Mouse (Mus musculus) heart, adult 10 weeks (tissue): ENCODE results near the gene Gm49396. TPM values are rescaled to one million over a fixed set of nuclear protein-coding genes. Genes with fewer than 3 reads are reported as not detected.

Experiments
- polyA plus RNA-seq: library from polyadenylated mRNA; stranded (reverse); fragments of 350-450 nt; fragmentation: Illumina TruSeq; extraction: RNeasy Lipid Tissue Mini Kit (QIAGEN cat#74804); gene quantifications from one replicate; pipeline ENCODE4 v1.2.3, GENCODE M21; 2014; ENCODE audit warnings: low read depth, low replicate concordance

Gm49396 gene
- polyA plus RNA-seq: 8.0 TPM

DNA sequence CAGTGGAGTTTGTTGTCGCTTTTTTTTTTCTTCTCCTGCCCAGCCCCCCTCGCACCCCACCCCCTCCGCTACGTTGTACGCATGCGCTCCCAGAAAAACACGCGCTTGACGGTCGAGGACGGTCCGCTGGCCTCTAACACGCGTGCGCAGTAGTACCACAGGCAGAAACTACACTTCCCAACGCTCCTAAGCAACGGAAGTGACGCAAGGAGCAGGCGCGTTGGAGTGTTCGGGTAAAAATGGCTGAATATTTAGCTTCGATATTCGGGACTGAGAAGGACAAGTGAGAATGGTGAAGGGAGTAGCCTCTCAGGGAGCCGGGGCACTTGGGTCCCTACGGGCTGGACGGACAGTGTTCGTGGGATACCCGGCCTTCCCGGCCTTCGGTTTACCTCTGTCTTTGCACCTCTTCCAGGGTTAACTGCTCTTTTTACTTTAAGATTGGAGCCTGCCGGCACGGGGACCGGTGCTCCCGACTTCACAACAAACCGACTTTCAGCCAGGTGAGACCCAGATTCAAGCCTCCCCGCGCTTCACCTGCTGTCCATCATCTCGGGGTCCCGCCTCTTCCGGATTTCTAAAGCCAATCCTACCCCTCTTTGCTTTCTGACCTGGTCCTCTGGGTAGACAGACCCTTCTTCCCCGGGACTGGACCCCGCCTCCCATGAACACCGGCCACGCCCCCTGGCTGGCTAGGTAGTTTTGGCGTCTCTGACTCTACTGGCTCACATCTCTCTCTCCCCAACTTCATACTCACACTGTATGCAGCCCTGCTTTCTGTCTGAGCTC, at the start of gene Gm49396, which contains the start of the genes U2af1l4 and Psenen:
Gm49396 (plus strand) TSS at position 228 of the 789 bp plus-strand sequence.
U2af1l4 (plus strand) TSS at position 185 of the 789 bp plus-strand sequence.
Psenen (minus strand) TSS at position 511 of the 789 bp plus-strand sequence.

DNA sequence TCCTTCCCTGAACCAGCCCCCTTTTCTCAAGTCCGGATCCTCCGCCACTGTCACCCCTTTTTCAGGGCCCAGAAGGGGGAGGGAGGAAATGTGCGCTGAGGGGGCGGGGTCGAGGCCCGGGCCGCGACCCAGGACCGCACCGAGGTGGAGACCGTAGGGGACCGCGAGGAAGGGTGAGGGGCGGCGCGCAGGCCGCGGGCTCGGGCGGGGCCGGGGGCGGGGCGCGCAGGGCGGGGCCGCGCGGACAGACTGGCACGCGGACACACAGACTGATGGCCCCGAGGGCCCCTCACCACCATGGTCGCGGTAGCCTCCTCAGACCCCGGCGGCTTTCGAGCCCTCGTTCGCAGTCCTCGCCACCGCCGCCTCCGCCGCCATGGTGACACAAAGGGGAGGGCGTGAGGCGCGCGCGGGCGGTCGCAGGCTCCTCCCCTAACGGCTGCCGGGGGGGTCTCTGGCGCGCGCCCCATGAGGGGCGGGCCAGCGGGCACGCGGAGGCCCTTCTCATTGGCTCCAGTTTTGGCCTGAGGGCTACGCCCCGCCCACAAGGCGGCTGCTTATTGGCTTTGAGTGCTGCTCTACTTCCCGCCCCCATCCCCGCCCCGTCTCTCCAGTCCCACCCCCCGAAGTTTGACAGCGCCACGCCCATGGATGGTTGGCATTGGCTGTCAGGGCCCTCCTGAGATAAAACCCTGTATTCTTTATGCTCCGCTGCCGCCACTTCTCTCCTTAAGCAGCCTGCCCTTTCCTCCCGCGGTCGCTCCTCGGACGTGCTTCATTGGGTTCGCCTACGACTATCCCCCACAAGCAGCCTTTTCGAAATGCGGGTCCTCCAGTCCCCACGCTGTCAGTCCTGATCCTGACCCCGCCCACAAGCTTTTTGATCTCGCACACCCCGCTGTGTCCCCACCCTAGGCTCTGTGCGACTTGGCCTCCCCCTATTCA, 28.2 kb upstream of the Gm49396 start, which contains the start of gene Arhgap33:
Arhgap33 (minus strand) TSS at position 428 of the 945 bp plus-strand sequence.

DNA sequence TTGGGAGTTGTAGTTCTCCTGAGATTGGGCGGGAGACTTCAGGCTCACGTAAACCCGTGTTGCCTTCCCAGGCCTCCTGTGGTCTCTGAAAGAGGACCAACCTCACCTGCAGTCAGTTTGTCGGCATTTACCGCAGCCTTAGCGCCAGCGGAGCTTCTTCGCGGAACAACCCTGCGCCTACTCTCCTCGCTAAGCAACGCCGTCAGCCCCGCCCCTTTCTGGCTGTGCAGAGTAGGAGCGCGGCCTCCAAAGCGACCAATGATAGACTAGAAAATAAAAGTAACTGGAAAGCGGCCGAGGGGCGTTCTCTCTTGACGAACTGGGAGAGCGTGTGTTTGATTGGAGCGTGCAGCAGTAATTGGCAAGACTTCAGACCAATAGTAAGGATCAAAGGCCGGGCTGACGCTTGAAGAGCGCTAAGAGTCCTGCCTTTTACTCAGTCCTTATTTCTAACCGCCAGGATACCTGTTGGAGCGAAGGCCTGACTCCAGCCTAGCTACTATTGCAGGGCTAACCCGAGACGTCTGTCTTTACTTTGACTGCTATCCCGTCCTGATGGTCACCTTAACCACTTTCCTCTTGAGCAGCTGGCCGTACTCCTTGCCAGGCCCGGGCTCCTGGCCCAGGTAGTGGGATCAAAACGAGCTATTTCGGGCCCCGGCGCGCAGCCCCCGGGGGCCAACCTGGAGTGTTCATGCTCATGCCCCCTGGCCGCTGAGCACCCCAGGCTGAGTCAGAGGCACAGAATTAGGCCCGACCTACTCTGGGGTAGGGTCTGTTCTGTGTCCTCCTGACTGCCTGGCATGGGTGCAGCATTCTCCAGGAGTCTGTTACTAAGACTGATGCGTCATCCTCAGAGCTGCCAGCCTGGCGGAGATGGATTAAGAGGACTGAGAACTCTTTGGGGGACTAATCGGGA, 10.8 kb upstream of the Gm49396 start, which contains the start of the genes Hspb6 and Proser3:
Hspb6 (plus strand) TSS at position 77 of the 919 bp plus-strand sequence.
Proser3 (minus strand) TSS at position 198 of the 919 bp plus-strand sequence.

DNA sequence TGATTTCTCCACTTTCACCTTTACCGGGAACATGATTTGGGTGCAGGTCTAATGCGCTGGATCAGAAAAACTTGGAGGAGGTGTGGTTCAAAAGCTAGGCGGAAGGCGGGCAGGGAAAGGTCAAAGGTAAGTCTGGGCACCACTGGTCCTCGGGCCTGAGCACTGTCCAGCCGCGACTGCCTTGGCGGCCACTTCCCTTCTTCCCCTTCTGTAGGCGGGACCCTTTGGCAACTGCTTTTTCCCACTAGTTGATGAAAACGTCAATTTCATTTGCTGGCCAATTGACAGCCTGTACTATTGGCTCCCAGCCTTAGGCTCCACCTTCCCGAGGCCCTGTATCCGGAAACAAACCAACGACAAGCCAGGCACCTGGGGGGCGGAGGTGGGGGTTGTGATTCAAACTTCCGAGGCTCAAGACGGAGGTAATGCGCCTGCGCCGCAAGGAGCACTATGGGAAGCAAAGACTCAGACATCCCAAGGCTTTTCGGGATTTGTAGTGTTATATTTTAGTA, 3.6 kb upstream of the Gm49396 start, which contains the start of gene Lin37:
Lin37 (minus strand) TSS at position 396 of the 512 bp plus-strand sequence.

DNA sequence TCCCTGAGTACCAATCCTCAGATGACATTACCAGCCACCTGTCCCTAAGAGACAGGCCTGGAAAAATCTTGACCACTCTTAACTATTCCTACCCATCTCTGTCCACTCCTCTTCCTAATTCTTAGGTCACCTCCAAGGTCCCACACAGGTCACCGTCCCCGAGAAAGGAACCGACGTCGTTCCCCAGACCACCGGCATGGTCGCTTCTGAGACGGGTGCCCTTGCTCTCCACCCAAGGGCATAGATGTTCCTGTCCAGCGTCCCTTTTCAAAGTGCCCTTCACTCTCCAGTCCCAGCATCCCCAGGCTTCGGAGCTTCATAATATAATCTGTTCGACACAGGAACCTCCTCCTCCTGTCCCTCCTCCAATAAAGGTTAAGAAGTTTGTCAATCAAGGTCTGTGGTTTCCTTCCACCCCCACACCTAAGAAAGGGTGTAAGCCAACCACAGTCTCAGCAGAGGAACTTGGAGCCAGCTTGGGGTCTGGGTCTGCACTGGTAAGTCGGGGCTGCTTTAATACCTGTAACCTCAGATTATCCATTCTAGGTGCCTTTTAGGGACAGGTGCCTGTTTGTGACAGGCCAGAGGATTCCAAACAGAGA, 1.9 kb downstream of the Gm49396 start, which contains the start of gene Igflr1:
Igflr1 (plus strand) TSS at position 458 of the 602 bp plus-strand sequence.

DNA sequence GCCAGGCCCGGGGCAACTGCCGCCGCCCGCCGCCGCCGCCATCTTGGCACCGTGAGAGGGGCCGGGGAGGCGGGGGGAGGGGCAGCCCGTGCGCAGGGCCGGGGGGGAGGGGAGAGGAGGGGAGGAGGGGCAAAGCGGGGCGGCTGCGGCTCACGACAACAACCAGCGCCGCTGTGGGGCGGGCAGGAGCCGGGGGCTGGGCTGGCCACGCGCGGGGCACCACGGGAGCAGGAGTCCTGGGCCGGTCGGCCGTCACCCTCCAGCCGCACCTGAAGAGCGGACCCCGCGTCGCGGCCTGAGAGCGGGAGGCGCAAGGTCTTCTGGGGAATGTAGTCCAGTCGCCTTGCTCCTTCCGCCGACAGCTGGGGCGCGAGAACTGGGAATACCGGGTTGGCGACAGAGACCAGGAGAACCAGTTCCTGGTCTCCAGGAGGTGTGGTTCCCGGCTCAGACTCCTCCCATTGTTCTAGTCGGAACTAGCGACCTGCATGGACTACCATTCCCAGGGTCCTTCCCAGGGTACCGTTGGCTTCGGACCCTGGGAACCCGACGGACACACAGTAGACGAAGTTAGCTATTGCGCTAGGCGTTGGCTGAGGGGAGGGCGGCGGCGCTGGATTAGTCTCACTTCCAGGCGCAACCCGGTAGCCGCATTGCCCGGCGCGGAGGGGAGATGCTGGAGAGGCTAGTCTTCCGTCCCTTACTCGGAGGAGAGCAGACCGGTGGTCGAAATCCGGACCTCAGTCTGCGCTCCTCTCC, 25.7 kb downstream of the Gm49396 start, which contains the start of gene Kmt2b:
Kmt2b (minus strand) TSS at position 51 of the 759 bp plus-strand sequence.

DNA sequence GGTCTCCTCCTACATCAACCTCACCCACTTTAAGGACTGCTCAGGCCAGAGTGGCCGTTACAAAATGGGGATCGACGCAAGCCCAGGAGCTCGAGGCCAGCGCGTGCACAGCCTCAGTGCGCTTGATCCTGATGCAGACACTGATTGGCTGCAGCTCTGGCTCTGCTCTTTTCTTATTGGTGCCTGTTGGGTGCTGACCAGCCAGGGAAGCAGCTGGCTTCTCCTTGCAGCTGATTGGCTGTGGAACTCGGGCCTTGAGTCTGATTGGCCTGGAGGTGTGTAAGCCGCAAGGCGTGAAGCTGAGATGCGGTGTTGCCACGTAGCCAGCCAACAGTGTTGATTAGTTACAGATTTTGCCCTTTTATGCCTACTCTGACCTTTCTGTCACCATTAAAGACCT, 35.6 kb downstream of the Gm49396 start, which contains the start of gene Zbtb32:
Zbtb32 (minus strand) TSS at position 124 of the 400 bp plus-strand sequence.

DNA sequence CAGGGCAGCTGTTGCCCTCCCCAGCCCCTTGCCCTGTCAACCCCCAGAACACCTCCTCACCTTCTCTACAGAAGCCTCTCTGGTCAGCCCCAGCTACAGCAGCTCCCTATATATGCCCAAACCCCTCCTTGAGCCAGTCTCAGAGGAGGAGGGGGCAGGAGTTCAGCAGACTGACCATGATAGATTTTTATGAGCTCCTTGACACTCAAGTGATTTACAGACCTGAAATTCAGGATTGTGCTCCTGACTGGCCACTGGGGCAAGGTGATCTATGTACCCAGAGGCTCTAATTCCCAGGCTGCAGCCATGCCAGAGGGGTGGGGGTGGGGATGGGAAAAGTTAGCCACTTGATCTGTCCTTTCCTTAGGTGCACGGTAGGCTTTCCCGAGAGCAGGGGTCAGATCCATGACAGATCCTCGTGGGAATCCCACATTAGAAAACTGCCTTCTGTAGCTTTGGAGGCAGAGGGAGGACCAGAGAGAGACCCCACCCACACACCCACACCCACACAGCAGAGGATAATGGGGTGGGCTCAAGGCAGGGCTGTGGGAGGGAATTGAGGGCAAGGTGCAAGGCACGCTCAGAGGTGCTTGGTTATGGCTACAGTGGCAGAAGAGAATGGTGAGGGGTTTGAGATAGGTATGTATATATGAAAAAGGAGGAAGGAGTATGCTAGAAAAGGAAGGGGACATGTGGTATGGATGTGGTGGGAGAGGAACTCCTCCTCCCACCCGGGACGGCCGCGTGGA, 49.7 kb downstream of the Gm49396 start, which contains the start of gene Upk1a:
Upk1a (minus strand) TSS at position 194 of the 749 bp plus-strand sequence.

Other genes with a start within 250 kb of the Gm49396 start
- gene Syne4, start 248.5 kb upstream of the Gm49396 start, polyA plus RNA-seq: 2.5 TPM
- gene E130208F15Rik, start 241.6 kb upstream of the Gm49396 start, polyA plus RNA-seq: 0.42 TPM
- gene Sdhaf1, start 239.4 kb upstream of the Gm49396 start, polyA plus RNA-seq: 14.0 TPM
- 1.1 TPM for gene Lrfn3, start 200.6 kb upstream of the Gm49396 start, polyA plus RNA-seq
- gene Tyrobp, start 149.6 kb upstream of the Gm49396 start, polyA plus RNA-seq: 38.2 TPM
- not detected for gene Hcst, start 143.5 kb upstream of the Gm49396 start, polyA plus RNA-seq
- gene Nfkbid, start 141.6 kb upstream of the Gm49396 start, polyA plus RNA-seq: 0.50 TPM
- gene Aplp1, start 117.8 kb upstream of the Gm49396 start, polyA plus RNA-seq: 3.1 TPM
- not detected for gene Kirrel2, start 105.7 kb upstream of the Gm49396 start, polyA plus RNA-seq
- gene Nphs1, start 105.0 kb upstream of the Gm49396 start, polyA plus RNA-seq: not detected
- not detected for gene Prodh2, start 69.7 kb upstream of the Gm49396 start, polyA plus RNA-seq
- gene Arhgap33, start 28.3 kb upstream of the Gm49396 start, polyA plus RNA-seq: 1.1 TPM
- 945 TPM for gene Hspb6, start 11.2 kb upstream of the Gm49396 start, polyA plus RNA-seq
- gene Proser3, start 11.0 kb upstream of the Gm49396 start, polyA plus RNA-seq: 3.8 TPM
- 17.8 TPM for gene Lin37, start 3.5 kb upstream of the Gm49396 start, polyA plus RNA-seq
- gene U2af1l4, start within 50 bp of the Gm49396 start, polyA plus RNA-seq: 64.0 TPM
- gene Psenen, start 283 bp downstream of the Gm49396 start, polyA plus RNA-seq: 106 TPM
- gene Igflr1, start 2.1 kb downstream of the Gm49396 start, polyA plus RNA-seq: not detected
- 16.4 TPM for gene Kmt2b, start 25.4 kb downstream of the Gm49396 start, polyA plus RNA-seq
- not detected for gene Zbtb32, start 35.6 kb downstream of the Gm49396 start, polyA plus RNA-seq
- 0.31 TPM for gene Upk1a, start 49.5 kb downstream of the Gm49396 start, polyA plus RNA-seq
- gene Cox6b1, start 62.8 kb downstream of the Gm49396 start, polyA plus RNA-seq: 3,676 TPM
- not detected for gene Etv2, start 72.5 kb downstream of the Gm49396 start, polyA plus RNA-seq
- gene Rbm42, start 87.0 kb downstream of the Gm49396 start, polyA plus RNA-seq: 37.8 TPM
- gene Haus5, start 101.7 kb downstream of the Gm49396 start, polyA plus RNA-seq: 7.5 TPM
- gene Pmis2, start 108.3 kb downstream of the Gm49396 start, polyA plus RNA-seq: not detected
- gene 2200002J24Rik, start 135.6 kb downstream of the Gm49396 start, polyA plus RNA-seq: not detected
- not detected for gene Atp4a, start 148.9 kb downstream of the Gm49396 start, polyA plus RNA-seq
- 168 TPM for gene Tmem147, start 166.2 kb downstream of the Gm49396 start, polyA plus RNA-seq
- not detected for gene Gapdhs, start 180.3 kb downstream of the Gm49396 start, polyA plus RNA-seq
- 3.5 TPM for gene Sbsn, start 188.1 kb downstream of the Gm49396 start, polyA plus RNA-seq
- 3.5 TPM for gene Dmkn, start 200.4 kb downstream of the Gm49396 start, polyA plus RNA-seq
- not detected for gene Krtdap, start 224.6 kb downstream of the Gm49396 start, polyA plus RNA-seq